Mouse (Mus musculus): ENCODE data around the gene Fbxl13.

Gene Fbxl13

DNA sequence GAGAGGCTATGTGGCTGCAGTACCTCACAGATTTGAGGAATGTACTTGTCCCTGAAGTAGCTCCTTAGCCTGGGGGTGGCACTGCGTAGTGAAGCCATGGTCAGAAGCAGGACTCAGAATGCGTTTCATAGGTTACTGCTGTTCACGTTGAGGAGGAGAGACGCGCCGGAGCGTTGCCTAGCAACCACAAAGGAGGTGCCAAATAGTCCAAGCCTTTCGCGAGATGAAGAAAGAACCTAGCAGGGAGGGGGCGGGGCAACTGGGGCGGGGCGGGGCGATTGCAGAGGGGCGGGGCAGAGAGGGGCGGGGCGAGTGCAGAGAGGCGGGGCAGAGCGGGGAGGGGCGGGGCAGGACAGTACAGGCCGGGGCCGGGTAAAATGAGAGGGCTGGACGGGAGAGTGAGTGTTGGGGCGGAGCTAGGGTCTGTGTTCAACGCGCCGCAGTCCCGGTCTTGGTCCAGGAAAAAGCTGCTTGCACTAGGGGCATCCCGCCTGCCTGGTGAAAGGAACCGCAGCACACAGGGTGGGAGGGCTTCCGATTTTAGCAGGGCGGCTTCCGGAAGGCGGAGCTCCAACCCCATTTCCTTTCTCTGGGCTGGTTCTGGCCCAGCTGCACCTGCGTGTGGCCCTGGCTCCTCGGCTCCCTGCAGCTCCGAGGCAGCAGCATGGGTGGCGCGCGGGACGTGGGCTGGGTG lies at the start of gene Fbxl13, which contains the start of gene Armc10:
Fbxl13 (minus strand) TSS at position 196 of the 694 bp plus-strand sequence.
Armc10 (plus strand) TSS at position 375 of the 694 bp plus-strand sequence.
- in situ Hi-C loops (cut with MboI, MseI) = loop anchor here in 1 of 2 experiments (10.0 kb wide), 1 partner anchor 221 kb away; the partner anchor contains the start of genes Ccdc146 and Fam185a

DNA sequence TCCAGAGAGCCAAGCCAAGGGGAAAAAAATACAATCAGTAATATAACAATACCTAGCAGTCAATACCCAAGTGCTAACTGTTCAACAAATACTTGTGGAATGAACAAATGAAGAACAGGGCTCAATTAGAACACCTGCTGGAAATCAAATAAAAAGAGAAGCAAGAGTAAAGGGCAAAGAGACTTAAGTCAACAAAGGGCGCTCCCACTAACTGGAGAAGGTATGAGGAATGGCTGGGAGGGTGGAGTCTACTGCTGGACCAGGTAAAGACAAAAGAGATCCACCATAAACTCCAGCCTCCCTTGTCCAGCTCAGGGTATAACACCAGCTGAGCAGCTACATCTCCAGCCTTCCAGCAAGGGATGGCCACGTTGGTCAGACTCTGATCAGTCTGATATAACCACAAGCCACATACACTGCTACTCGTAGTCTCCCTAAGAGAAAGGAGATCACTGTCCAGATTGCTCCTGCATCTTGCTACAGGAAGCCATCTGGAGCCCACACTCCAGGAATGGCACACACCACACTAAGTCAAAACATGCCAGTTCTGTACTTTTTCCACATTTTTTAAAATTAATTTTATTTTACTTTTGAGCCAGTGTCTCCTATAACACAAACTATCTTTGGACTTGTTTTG lies 49.5 kb upstream of the Fbxl13 start:
- in situ Hi-C loops (cut with MboI, MseI) = no loop called here

DNA sequence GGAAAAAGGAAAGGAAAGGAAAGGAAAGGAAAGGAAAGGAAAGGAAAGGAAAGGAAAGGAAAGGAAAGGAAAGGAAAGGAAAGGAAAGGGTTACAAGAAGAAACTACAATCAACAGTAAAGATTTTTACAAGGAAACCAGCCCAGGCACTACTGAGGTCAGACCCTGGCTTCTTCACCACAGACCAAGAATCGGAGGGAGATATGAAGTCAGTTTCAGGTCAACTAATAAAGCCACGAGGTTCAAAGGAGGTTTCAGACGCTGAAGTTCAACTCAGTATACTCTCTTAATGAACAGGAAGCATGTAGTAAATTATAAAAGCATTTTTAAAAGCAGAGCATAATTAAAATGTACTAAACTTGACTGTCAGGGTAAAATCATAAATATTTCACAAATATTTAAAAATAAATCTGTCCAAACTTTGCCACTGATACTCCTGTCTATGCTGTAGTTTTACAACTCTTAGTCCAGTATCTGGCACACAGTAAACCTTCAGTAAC lies 48.0 kb upstream of the Fbxl13 start:
- in situ Hi-C loops (cut with MboI, MseI) = no loop called here

GRCm38 (mm10) chr5:21692230-21692629 lies 46.8 kb upstream of the Fbxl13 start:
- in situ Hi-C loops (cut with MboI, MseI) = no loop called here

GRCm38 (mm10) chr5:21687042-21687441 lies 41.6 kb upstream of the Fbxl13 start:
- in situ Hi-C loops (cut with MboI, MseI) = no loop called here

DNA sequence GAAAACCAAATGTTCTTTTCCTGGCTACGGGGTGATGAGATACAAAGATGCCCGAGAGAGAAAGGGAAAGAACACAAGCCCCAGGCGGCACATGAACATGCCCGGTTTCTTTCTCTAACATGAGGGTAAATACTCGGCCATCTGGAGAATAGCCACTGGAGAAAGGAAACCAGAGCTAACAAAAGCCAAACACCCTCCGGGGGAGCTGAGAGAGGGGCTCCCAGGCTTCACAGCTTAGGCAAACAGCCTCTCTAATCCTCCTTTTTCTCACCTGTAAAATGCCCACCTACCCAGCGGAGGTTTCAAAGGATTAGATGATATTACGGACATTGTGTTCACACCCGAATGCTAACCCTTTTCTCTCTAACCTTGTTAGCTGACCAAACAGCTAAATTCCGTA lies 39.6 kb upstream of the Fbxl13 start:
- in situ Hi-C loops (cut with MboI, MseI) = no loop called here

DNA sequence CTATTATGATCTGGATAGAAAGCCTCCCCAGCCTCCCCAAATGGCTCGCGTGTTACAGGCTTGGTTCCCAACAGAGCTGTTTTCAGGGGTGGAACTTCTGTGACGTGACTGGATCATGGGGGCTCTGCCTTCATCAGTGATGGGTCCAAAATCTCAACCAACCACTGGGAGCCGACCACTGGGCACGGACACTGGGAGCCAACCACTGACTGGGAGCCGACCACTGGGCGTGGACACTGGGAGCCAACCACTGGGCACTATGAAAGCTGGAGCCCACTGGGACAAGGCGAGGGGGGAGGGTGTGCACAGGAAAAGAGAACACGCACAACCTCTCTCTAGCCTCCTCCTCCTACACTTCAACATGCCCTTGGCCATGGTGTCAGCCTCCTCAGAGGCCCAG lies 38.4 kb upstream of the Fbxl13 start:
- in situ Hi-C loops (cut with MboI, MseI) = no loop called here

DNA sequence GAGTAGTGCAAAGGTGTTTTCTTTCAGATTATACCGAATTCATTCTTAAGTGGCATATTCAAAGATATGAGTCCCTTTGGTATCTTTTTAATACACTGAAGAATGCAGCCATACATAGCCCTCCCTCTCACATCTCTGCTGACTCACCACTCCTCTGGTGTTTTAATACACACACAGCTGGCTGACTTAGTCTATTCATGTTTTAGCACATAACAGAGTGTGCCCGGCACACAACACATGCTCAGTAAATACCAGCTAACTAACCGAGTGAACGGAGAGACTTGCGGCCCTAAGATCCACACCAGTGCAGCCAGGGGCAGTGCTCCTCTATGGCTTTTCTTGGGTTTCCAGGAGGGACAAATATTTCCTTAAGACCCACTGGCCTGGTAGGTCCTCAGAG lies 35.5 kb upstream of the Fbxl13 start:
- in situ Hi-C loops (cut with MboI, MseI) = no loop called here

- in situ Hi-C loops (cut with MboI, MseI) = no loop called here
Measured at GRCm38 (mm10) chr5:21680029-21680428, 34.6 kb upstream of the Fbxl13 start.

DNA sequence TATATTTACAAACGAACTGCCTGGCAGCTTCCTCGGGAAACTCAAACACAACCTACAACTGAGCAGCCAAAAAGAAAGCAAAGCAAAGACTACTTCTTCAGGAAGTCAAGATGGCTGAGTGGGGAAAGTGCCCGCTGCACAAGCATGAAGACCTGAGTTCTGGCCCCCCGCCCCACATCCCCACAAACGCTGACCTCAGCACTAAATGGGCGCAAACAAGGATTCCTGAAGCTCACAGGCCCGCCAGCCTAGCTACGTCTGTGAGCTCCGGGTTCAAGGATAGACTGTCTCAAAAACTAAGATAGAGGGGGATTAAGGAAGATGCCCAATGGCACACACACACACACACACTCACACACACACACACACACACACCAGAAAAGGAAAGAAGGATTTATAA lies 32.9 kb upstream of the Fbxl13 start:
- in situ Hi-C loops (cut with MboI, MseI) = no loop called here

- in situ Hi-C loops (cut with MboI, MseI) = no loop called here
Measured at GRCm38 (mm10) chr5:21677939-21678338, 32.5 kb upstream of the Fbxl13 start.

DNA sequence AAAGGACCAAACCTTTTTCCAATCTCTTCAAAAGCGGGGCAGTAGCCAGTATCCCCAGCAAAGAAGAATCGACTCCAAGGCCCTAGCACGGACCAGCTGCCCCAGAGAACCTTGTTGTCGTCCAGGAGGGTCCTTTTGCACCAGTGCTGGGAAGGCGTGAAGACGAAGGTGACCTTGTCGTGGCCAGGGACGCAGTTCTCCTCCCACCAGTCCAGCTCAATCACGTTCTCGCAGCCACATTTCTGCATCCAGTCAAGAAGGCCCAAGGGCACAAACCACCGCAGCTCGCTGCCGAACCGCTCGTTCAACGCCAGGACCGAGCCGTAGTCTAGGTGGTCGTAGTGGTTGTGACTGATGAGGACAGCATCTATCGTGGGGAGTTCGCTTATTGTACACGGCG lies 30.1 kb upstream of the Fbxl13 start:
- in situ Hi-C loops (cut with MboI, MseI) = no loop called here

GRCm38 (mm10) chr5:21675019-21675418 lies 29.6 kb upstream of the Fbxl13 start:
- in situ Hi-C loops (cut with MboI, MseI) = no loop called here

DNA sequence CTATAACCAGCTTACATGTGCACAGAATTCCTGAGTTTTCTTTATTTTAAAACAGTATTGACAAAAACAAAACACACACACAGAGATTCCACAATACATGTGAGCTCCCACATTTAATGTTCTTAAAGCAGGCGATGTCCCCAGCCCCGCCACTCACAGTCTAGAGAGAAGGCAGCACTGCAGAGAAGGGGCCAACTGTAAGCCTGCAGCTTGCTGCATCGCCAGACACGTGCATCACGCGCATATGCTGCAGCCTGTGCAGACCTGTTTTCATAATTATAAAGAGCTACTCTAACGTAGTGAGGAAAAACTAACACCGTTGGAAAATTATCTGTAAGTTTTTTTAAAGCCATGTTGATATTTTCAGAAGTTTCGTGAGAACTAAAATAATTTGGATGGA lies 28.3 kb upstream of the Fbxl13 start:
- in situ Hi-C loops (cut with MboI, MseI) = no loop called here

- in situ Hi-C loops (cut with MboI, MseI) = no loop called here
Measured at GRCm38 (mm10) chr5:21672812-21673635, 27.6 kb upstream of the Fbxl13 start.

- in situ Hi-C loops (cut with MboI, MseI) = no loop called here
Measured at GRCm38 (mm10) chr5:21669307-21669706, 23.9 kb upstream of the Fbxl13 start.

DNA sequence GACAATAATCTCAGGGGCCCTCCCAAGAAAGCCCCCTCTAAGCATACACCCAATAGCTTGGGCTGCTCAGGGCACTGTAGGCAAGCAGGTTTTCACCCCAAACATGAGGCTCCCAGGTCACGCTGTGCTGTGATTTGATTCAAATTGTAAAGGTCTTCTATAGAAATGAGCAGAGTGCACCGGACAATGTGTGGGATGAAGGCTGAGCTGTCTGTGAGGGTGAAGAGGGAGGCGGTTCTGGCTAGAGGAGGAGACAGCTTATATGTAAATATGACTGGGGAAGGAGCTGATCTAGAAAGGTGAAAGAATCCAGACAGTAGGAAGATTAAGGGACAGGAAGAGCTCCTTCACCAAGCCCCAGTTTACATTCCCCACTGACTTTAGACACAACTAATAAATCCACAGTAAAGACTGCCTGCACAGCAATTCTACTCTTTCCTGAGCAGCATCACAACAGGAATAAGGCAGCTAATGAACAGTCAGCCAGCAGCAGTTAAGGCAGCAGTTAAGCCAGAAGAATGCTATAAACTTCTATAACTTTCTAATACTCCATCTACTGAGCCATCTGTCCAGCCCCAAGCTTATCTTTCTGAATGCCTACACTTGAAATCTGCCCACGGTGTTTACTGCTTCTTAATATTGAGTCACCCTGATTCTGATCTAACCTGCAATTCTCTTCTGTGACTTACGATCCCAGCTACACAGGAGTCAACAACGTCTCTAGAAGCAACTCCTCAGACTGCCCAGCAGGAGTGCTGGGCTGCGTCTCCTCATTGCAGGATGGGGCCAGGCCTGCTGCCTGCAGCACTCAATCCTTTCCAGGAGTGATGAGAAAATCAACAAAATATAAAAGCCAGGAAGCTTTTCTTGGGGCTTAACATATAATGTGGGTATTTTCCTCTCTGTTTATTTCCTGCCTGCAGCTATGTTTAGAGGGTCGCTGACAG lies 22.0 kb upstream of the Fbxl13 start:
- in situ Hi-C loops (cut with MboI, MseI) = no loop called here

GRCm38 (mm10) chr5:21663081-21663480 lies 17.6 kb upstream of the Fbxl13 start:
- in situ Hi-C loops (cut with MboI, MseI) = no loop called here

DNA sequence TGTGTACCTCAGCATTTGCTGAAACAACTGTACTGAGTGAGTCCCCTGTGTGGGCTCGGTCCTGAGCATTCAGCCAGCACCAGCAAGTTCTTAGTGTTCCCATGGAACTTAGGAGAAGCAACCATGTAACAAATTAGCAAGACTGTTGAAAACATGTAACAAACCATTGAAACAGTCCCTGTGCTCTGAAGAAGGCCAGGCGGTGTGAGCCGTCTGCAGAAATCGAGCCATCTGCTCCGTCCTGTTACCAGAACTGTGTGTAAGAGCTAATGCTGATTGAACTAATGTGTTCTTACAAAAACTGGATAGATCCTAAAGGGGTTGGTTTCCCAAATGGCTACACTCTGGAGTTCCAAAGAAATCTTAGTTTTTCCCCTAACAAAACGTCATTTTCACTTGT lies 15.4 kb upstream of the Fbxl13 start:
- in situ Hi-C loops (cut with MboI, MseI) = no loop called here

GRCm38 (mm10) chr5:21658623-21659395 lies 13.4 kb upstream of the Fbxl13 start:
- in situ Hi-C loops (cut with MboI, MseI) = loop anchor here in 1 of 2 experiments (5.0 kb wide), 1 partner anchor 78 kb away; the partner anchor contains the start of gene Pmpcb

Measured in T-helper 17 cell (primary cell).